Mouse (Mus musculus): ENCODE results near the gene Wbp11. TPM values are rescaled to one million over a fixed set of nuclear protein-coding genes. Genes with fewer than 3 reads are reported as not detected.
A peak's percentile ranks its signal among the peaks of the same experiment; 100 is the strongest.

Gene Wbp11
- total RNA-seq, 1 experiment from 2014 or later = 79.7 TPM

- no peak for DNase-seq
Measured at GRCm38 (mm10) chr6:136835352-136835751, 7.3 kb upstream of the Wbp11 start, which contains the start of gene Smco3. Gene Smco3, minus strand, starts transcription at chr6:136835452.

- no peak for DNase-seq
Measured at GRCm38 (mm10) chr6:136831712-136832111, 3.7 kb upstream of the Wbp11 start.

DNA sequence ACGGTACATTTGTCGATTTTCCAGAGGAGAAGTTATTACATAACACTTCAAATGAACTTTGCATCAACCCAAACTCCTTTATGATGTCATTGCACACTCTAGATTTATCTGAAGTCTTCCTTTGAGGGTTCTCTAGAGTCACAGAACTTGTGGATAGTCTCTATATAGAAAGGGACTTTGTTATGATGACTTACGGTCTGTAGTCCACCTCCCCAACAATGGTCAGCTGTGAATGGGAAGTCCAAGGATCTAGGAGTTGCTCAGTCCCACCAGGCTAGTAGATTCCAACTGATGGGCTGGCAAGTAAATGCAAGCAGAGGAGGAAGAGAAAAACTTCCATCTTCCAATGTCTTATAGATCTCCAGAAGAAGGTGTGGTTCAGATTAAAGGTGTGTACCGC is 648 bp upstream of the Wbp11 start:
- DNase-seq = no peak

- DNase-seq = no peak
Measured at GRCm38 (mm10) chr6:136827516-136827880, 535 bp downstream of the Wbp11 start, which contains the start of gene BC049715. Gene BC049715, plus strand, starts transcription at chr6:136827626.

DNA sequence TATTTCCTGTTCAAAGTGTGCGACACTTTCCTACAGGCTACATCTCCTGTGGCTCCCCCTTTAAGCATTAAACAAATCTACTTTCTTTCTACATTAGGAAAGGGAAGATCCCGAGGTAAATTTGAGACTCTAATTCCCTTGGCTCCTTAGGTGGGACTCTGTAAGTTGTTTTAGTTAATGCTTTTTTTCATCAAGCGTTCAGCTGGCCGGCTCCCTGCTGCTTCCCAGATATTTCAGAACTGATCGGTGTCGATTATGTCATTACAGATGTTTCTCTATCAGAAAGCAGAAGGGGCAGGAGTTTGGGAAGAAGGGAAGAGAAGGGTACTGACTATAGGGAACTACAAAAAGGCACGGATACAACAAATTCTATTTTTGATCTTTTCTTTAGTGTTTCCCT is 917 bp downstream of the Wbp11 start:
- no peak for DNase-seq

DNA sequence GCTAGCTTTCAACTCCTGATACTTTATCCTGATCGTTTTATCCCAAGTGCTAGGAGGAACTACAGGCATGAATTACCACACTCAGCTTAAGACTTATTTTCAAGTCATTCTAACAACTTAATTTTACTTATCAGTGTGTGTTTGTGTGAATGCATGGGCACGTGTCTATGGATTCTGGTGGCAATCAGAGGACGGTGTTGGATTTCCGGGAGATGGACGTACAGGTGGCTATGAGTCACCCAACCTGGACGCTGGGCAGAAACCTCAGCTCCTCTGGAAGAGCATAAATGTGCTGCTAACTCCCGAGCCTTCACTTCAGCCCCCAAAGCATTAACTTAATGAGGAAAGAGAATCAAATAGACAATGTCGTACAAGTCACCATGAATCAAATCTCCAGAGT is 3.0 kb downstream of the Wbp11 start:
- no peak for DNase-seq

DNA sequence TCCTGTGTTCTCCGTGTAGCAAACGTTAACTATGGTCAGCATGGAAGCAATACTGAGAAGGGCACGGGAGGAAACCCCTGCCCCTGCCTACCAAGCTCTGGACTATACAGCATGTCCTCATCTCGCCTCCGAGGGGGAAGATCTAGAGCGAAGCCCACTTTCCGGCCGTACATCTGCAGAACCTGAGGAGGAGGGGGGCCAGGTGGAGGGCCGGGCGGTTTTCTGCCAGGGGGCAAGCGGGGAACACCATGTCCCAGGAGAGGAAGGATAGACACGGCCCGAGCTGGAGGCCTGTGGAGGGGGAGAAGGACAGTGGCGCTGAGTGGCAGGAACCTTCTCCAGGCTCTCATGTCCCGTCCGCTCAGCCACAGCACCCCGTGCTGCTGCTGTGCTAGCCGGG is 6.9 kb downstream of the Wbp11 start:
- no peak for DNase-seq

DNA sequence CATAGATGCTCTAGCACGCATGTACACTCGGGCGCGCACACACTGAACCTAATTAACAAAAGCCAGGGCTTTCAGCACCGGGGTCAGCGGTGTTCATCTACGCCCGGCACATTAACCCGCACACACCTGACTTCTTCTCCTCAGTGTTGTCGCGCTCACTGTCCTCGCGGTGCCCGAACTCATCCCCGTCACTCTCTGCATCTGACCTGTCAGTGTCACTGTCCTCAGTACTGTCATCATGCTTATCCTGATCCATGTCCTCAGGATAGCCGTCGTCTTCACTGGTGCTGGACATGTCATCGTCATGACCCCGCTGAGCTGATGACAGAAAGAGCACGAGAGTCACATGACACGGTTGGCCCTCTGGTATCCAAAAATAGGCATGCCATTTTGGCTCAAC is 7.7 kb downstream of the Wbp11 start:
- DNase-seq = no peak

DNA sequence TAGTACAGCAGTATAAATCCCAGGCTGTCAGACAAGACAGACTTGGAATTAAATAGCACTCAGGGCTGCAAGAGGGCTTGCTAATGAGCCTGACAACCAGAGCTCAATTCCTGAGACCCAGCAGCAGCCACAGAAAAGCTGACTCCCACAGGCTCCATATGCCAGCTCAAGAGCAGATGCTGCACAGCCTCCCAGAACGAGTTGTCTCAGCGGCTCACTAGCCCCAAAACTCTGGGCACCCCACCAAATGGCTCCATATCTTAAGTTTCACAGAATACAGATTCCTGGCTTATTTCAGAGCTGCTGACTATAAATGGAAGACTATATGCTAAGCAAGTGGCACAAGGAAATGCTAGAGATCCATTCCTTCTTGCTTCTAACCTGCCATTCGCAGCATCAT is 10.5 kb downstream of the Wbp11 start:
- no peak for DNase-seq

DNA sequence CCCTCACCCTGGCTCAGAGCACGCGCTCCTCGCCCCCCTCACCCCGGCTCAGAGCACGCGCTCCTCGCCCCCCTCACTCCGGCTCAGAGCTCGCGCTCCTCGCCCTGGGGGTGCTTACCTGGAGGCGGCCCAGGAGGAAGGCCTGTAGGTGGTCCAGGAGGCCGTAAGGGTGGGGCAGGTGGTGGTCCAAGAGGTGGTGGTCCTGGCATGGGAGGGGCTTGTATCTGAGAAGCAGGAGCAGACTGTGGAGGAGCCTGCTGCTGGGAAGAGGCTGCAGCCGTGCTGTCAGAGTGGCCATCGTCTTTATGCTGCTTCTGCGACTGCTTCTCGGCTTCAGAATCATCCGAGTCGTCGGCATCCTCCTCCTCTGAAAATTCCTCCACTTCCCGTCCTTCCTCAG is 11.2 kb downstream of the Wbp11 start:
- no peak for DNase-seq

- no peak for DNase-seq
Measured at GRCm38 (mm10) chr6:136815381-136815780, 12.7 kb downstream of the Wbp11 start.

GRCm38 (mm10) chr6:136813117-136813516 is 14.9 kb downstream of the Wbp11 start:
- DNase-seq = no peak

GRCm38 (mm10) chr6:136811196-136811595 is 16.8 kb downstream of the Wbp11 start:
- no peak for DNase-seq

- no peak for DNase-seq
Measured at GRCm38 (mm10) chr6:136809673-136810072, 18.4 kb downstream of the Wbp11 start.

- peak; percentile 60 for DNase-seq
Measured at GRCm38 (mm10) chr6:136809077-136809476, 19.0 kb downstream of the Wbp11 start.

DNA sequence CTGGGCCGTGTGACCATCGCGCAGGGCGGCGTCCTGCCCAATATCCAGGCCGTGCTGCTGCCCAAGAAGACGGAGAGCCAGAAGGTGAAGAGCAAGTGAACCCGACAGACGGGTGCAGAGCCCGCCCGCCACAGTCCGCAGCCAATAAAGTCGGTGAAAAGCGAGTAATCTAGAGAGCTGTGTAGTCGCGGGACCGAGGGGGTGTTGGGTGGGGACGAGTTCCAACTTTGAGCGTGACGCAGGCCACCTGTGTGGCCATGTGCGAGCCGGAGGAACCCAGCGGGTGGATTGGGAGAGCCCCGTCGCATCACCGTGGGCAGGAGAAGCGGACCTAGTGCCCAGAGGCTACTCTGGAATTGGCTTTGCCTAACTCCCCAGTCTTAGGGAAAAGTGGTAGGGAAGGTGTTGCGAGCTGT is 19.4 kb downstream of the Wbp11 start:
- DNase-seq = peak; percentile 42

DNA sequence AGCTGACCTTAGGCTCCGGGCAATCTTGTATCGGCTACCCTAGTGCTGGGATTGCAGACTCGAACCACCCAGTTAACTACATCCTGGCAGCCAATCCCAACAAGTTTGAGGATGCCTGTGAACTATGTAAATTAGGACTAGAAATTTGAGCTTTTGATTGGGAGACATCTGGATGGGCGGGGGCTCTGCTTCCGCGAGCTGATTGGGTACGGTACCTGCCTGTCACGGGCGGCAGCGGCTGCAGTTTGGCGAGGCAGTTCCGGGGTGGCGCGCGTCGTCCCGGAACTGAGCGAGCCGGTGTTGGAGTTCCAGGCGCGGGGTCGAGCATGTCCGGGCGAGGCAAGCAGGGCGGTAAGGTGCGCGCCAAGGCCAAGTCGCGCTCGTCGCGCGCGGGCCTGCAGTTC is 20.0 kb downstream of the Wbp11 start, which contains the start of gene H2afj:
Gene H2afj (plus strand): TSS at position 231 of the 404 bp plus-strand sequence.
- peak; percentile 99 for DNase-seq

DNA sequence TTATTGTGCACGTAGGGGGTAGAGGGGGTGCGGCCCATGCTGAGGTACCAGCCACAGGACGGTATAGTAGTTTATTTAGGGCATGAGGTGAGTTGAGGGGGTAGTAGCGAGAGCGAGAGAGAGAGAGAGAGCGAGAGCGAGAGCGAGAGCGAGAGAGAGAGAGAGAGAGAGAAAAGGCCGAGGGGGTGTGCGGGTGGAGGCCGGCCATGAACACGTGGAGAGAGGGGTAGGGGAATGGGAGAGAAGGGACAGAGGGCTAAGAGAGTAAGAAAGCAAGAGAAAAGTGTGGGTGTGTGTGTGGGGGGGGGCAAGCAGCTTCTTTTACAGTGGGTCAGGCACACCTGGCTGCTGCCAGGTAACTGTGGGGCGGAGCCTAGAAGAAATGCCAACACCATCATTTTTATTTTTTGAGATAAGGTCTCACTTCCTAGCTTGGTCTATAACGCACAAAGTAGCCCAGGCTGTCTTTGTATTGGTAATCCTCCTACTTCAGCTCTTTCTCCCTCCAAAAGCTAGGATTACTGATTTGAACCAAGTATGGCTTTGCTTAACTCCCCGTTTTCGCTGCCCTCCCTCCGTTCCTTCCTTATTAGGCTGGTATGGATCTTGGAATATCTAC is 20.5 kb downstream of the Wbp11 start:
- no peak for DNase-seq

DNA sequence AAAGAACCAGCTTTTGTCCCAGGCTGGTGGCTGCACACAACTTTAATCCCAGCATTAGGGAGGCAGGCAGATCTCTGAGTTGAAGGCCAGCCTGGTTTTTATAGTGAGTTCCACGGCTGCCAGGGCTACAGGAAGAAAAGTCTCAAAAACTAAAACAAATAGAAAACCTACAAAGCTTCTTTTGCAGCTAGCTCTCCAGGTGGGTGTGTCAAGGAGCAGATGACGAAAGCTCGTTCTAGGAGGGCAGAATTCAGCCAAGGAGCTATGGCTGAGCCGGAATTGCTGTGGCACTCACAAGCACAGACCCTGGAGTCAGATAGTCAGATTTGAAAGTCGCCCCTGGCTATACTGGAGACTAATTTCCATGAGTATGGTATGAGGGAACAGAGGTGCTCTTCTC is 21.2 kb downstream of the Wbp11 start:
- no peak for DNase-seq

DNA sequence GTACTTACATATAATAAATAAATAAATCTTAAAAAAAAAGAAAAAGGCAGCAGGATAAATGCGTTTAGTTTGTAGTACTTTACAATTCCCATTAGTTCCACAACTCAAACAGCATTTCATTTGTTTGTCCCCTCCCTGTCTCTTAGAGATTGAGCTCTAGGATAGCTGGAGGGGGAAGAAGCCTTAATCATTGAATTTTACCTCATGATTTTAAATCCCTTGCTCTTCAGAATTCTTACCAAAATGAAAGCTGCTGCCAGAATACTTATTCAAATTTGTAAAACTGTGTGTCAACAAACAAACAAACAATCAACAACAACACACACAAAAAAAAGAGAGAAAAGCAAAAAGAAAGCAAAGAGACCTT is 22.6 kb downstream of the Wbp11 start:
- DNase-seq = no peak

GRCm38 (mm10) chr6:136804705-136805408 is 23.2 kb downstream of the Wbp11 start:
- DNase-seq = no peak

- DNase-seq = peak; percentile 92
Measured at GRCm38 (mm10) chr6:136803739-136804633, 24.0 kb downstream of the Wbp11 start, which contains the start of gene Hist4h4. Gene Hist4h4, minus strand, starts transcription at chr6:136804415.
